8 mouse cellular contexts compared by ENCODE assay signal in the genomic region with DNA sequence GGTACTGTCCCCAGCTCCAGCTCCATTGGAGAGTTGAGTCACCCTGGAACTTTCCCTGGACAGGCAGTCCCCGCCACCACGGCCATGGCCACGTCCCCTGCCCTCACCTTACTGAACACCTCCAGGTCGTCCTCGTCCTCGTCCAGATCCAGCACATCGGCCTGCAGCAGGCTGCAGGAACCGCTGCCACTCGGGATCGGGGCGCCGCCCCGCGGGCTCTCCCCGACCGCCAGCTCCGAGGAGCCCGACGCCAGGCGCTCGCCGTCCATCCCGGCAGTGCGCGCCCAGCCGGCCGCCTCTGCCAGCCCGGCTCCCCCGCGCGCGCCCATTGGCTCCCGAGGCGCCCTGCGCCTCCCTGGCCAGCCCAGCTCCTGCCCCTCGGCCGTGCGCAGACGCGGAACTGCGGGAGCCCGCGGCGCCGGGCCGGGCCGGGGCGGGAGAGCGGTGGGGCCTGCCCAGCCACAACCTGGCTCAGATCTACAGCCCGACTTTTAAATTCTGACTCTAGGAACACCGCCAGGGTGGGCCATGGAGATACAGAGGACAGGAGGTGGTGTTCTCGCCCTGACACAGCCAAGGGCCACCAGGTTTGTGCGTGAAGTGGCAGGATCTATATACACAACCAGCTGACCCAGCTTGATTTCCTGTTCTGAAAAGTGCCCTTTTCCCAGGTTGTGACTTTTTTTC. TPM values are rescaled to one million over a fixed set of nuclear protein-coding genes. Genes with fewer than 3 reads are reported as not detected.
DNase-seq lines count a peak whose midpoint lies in the region; ATAC-seq lines count a peak whose summit lies in the region.

Gene Snx7, minus strand, starts transcription at position 300 of the 687 bp plus-strand sequence.

- DNase-seq in adrenal gland, postnatal 36 days = peak; percentile 96 to 97
- DNase-seq in embryo, embryonic 9.5 days (ENCODE audit: extremely low spot score) = peak; percentile 84
- DNase-seq in kidney, adult 11 months = peak; percentile 92
- peak; percentile 87 to 91 for DNase-seq in left cerebral cortex, postnatal 36 days (ENCODE audit: low spot score in 2 of 2)
- DNase-seq in mesoderm, embryonic 11.5 days (ENCODE audit: low read depth, low spot score) = peak; percentile 80
- DNase-seq in right cerebral cortex, postnatal 36 days (ENCODE audit: low spot score in 2 of 2) = peak; percentile 74 to 78

- ATAC-seq in granulocyte monocyte progenitor cell, adult 5-6 weeks (replicated peaks; ENCODE audit: poor library complexity, severe bottlenecking) = peak; percentile 94
- no peak for ATAC-seq in activated CD4-positive, CD25-positive, alpha-beta regulatory T cell, adult 4 months

- intact Hi-C loops in left cerebral cortex, postnatal 36 days (cut with DNase I) = loop anchor here (5.0 to 10.0 kb wide), 2 partner anchors 46 to 294 kb away; partner anchors contain the start of gene Plppr5

RNA-seq across cellular contexts. Expression of gene Snx7, which starts in this region (rescaled TPM):
- 10 to 100 TPM; 40.6 to 62.3 TPM for total RNA-seq in adrenal gland, postnatal 36 days (2021)
- total RNA-seq in granulocyte monocyte progenitor cell, adult 5-6 weeks (2014; fragmentation: Nextera tagmentation) = 5.1 and 6.1 TPM in 2 replicates
- 9.7 and 15.6 TPM in 2 replicates for total RNA-seq in granulocyte monocyte progenitor cell, adult 5-6 weeks (2017)
- total RNA-seq in left cerebral cortex, postnatal 36 days (2021) = 10 to 100 TPM; 22.2 to 22.7 TPM
- polyA plus RNA-seq in activated CD4-positive, CD25-positive, alpha-beta regulatory T cell, adult 4 months (2017; shearing (Covaris generic)) = not detected
